Mouse (Mus musculus) adrenal gland, postnatal 25 days (tissue): ENCODE measurements at regions not wholly inside any gene's neighbourhood (a gene's known extent, or its start where the extent isn't known, plus 50 kb on each side); places are given as distances from the start of the nearest gene placed in this dataset.

Experiments
- DNase-seq: peaks from one replicate; pipeline ENCODE4 v3.0.0; 2021; ENCODE audit warnings: mixed read lengths

DNA sequence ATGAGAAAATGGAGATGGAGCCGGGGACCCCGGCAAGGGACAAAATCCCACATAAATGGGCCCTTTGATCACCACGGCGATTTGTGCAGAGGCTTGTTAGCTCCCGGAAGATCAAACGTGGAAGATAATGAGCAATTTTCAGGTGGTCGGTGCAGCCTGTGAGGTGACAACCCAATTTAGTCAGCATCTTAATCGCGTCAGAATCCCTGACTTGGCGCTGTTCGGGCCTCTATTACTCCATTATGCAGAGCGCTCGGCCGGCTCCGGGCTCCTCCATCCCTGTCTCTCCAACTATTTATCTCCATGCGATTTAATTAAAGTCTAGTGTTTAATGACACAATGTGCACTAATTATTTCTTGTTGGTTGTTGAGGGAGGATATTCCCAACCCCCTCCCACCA lies 66.1 kb upstream of the Igsf21 start:
- DNase-seq: no peak

DNA sequence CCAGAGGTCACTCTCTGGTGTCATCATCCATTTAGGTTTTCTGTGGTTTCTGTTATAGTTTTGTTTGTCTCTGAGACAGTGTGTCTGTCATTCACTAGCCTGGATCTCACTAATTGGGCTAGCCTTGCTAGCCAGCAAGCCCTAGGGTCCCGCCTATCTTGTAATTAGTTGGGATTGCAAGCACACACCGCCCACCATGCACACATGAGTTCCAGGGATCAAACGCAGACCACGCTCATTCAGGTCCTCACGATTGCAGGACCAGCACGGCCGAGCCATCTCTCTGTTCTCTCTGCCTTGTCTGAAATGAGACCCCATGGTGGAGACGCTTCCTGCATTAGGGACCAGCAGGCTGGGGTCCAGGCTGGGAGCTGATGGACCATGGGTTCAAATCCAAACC lies 60.9 kb upstream of the Igsf21 start:
- DNase-seq: no peak

DNA sequence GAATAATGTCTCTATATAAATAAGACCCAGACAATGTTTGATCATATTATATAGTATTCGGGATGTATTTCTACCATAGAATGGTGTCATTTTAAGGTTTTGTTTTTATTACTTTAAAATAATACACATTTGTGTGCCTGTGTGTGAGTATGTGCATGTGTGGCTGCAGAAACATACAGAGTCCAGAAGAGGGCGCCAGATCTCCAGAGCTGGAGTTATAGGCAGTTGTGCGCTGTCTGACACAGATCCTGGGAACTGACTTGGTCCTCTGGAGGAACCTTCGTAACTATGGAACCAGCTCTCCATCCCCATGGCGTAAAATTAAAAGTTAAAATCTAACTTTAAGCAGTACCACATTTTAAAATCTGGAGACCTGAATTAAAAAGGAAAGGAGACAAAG lies 58.4 kb upstream of the Igsf21 start:
- no peak for DNase-seq

DNA sequence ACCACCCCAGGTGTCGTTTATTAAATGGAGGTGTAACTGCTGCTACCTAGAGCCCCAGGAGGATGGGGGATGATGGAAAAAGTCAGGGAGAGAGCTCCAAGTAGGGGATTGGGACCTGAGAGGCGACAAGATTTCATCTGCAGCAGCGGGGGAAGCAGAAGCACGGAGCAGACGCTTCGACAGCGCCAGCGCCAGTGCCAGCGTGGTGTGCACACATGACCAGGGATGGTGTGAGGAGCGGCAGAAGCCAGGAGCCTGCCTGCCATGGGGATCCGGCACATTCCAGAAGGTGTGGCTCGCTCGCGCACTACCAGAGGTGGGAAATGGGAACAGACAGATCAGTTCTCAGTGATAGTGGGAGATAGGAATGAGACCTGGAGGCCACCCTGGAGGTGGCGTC lies 55.1 kb upstream of the Igsf21 start:
- no peak for DNase-seq

DNA sequence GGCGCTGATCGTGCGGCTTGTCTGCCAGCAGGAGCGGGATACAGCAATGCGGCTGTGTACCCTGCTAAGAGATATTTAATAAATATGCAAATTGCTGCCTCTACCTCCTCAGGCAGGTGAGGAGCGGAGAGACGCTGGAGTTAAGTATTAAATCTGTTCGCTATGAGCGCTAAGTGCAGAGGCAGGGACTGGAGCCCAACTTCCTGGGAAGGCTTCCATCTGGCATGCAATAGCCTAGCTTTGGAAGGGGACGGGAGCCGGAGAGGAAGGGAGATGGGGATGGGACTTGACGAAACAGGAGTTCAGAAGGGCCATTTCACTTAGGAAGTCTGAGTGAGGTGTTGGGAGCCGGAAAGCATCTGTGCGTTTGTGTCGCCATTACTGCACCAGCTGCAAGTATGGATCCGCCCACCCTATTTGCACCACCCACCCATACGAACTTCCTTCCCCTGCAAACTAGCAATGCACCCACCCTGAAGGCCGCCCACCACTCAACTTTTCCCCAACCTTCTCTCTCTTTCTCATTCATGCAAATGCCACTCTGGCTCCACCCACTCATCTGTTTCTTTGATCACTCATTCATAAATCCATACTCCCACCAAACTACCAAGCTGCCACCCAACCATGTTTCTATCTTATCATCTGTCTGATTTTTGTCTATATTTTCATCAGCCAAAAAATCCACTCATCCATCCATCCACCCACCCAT lies 51.5 kb upstream of the Igsf21 start:
- no peak for DNase-seq
